Mouse (Mus musculus) heart, embryonic 16.5 days (tissue): ENCODE measurements around the gene Fam71a. TPM values are rescaled to one million over a fixed set of nuclear protein-coding genes. Genes with fewer than 3 reads are reported as not detected.

Experiments used
- ATAC-seq: fragments of 200-750 bp; cut with Nextera tagmentation; replicated peaks from 2 replicates; pipeline ENCODE4 v1.8.0; 2017; ENCODE audit warnings: moderate number of reproducible peaks; ENCODE audit not compliant: insufficient read depth, low FRiP score; ENCODE audit errors: extremely low read depth
- H3K27ac ChIP-seq: fragments of 300-500 bp; sonication (generic); 2 replicates; pipeline ENCODE4 v1.5.1; 2014; ENCODE audit warnings: mild to moderate bottlenecking, low read length, control low read depth, moderate library complexity
- H3K27me3 ChIP-seq: fragments of 300-500 bp; sonication (generic); 2 replicates; pipeline ENCODE4 v1.6.1; 2014; ENCODE audit warnings: low read length, mixed read lengths; ENCODE audit not compliant: control insufficient read depth, insufficient read depth
- H3K36me3 ChIP-seq: fragments of 300-500 bp; sonication (generic); 2 replicates; pipeline ENCODE4 v1.6.1; 2014; ENCODE audit not compliant: control insufficient read depth, insufficient read depth
- H3K4me1 ChIP-seq: fragments of 300-500 bp; sonication (generic); 2 replicates; pipeline ENCODE4 v1.6.1; 2014; ENCODE audit warnings: low read length, mixed read lengths; ENCODE audit not compliant: control insufficient read depth, insufficient read depth
- H3K4me2 ChIP-seq: fragments of 300-500 bp; sonication (generic); 2 replicates; pipeline ENCODE4 v1.6.1; 2014; ENCODE audit warnings: low read depth, mild to moderate bottlenecking, control low read depth, low read length
- H3K4me3 ChIP-seq: fragments of 300-500 bp; sonication (generic); 2 replicates; pipeline ENCODE4 v1.5.1; 2014; ENCODE audit warnings: mild to moderate bottlenecking, control low read depth, low read length
- H3K9ac ChIP-seq: fragments of 300-500 bp; sonication (generic); 2 replicates; pipeline ENCODE4 v1.6.1; 2014; ENCODE audit warnings: low read length, control low read depth
- H3K9me3 ChIP-seq: fragments of 300-500 bp; sonication (generic); replicated peaks from 2 replicates; pipeline ENCODE4 v1.6.1; 2016; ENCODE audit warnings: low read length; ENCODE audit not compliant: control insufficient read depth
- WGBS: fragments of 180-500 bp; shearing (Covaris S2); extraction: QIAGEN DNeasy Blood & Tissue Kit; methylation state at CpG from one replicate; pipeline ENCODE4 v1.1.7; 2014; 5-methylcytosine and 5-hydroxymethylcytosine counted together
- polyA plus RNA-seq: library from polyadenylated mRNA; unstranded; fragments of >200 nt; fragmentation: Nextera tagmentation; extraction: Ambion mirVana; gene quantifications from 2 replicates; pipeline ENCODE4 v1.2.1, GENCODE M21; 2015

Gene Fam71a
- polyA plus RNA-seq, 1 experiment from 2014 or later, result not detected

GRCm38 (mm10) chr1:191115514-191116238 is 48.9 kb downstream of the Fam71a start:
- Histone ChIP-seq H3K4me1 (peaks cover 4% of the 10 kb centered on the region; the same call in 1 of the 2 replicates), H3K9ac (no peak overlapping the region), H3K36me3 (no peaks in the 10 kb centered on the region), H3K4me2 (no peak overlapping the region), H3K27ac (no peak overlapping the region), H3K27me3 (no peaks in the 10 kb centered on the region), H3K9me3 (no peaks in the 10 kb centered on the region), H3K4me3 (no peak overlapping the region)
- ATAC-seq, result no peak
- WGBS, result 68% methylated on average over 11 of the region's 11 CpGs

- no peak for ATAC-seq
- no peak overlapping the region for H3K4me2 ChIP-seq
- no peak overlapping the region for H3K4me3 ChIP-seq
- H3K9me3 ChIP-seq, result no peaks in the 10 kb centered on the region
- H3K27ac ChIP-seq, result no peak overlapping the region
- no peaks in the 10 kb centered on the region for H3K36me3 ChIP-seq
- H3K9ac ChIP-seq, result no peak overlapping the region
- peaks cover 4% of the 10 kb centered on the region; the same call in 1 of the 2 replicates for H3K4me1 ChIP-seq
- WGBS, result 53% methylated on average over 7 of the region's 7 CpGs
- no peaks in the 10 kb centered on the region for H3K27me3 ChIP-seq
These were observed 49.7 kb downstream of the Fam71a start for GRCm38 (mm10) chr1:191114868-191115267.

Other genes with a start within 250 kb of the Fam71a start
- gene Angel2, start 239.7 kb downstream of the Fam71a start, polyA plus RNA-seq, result 29.5 and 30.1 TPM in 2 replicates
- gene Vash2, start 185.5 kb downstream of the Fam71a start, polyA plus RNA-seq, result 48.3 and 50.6 TPM in 2 replicates
- 3.3 TPM in 2 replicates for gene Flvcr1, start 138.7 kb downstream of the Fam71a start, polyA plus RNA-seq
- not detected in 2 replicates for gene Spata45, start 128.2 kb downstream of the Fam71a start, polyA plus RNA-seq
- 17.9 and 20.3 TPM in 2 replicates for gene Tatdn3, start 101.9 kb downstream of the Fam71a start, polyA plus RNA-seq
- 12.0 and 15.4 TPM in 2 replicates for gene Nsl1, start 101.8 kb downstream of the Fam71a start, polyA plus RNA-seq
- 2.2 and 2.8 TPM in 2 replicates for gene Batf3, start 67.0 kb downstream of the Fam71a start, polyA plus RNA-seq
- 14.6 and 16.8 TPM in 2 replicates for gene Atf3, start 53.2 kb upstream of the Fam71a start, polyA plus RNA-seq
- 112 and 114 TPM in 2 replicates for gene Nenf, start 153.4 kb upstream of the Fam71a start, polyA plus RNA-seq
- gene Tmem206, start 161.1 kb upstream of the Fam71a start, polyA plus RNA-seq, result 16.5 and 19.4 TPM in 2 replicates
- 22.8 and 27.2 TPM in 2 replicates for gene Ppp2r5a, start 238.5 kb upstream of the Fam71a start, polyA plus RNA-seq